Mouse (Mus musculus) heart, adult 2 months (tissue): ENCODE measurements at regions not wholly inside any gene's neighbourhood (a gene's known extent, or its start where the extent isn't known, plus 50 kb on each side); places are given as distances from the start of the nearest gene placed in this dataset.

ENCODE experiments used
- DNase-seq, 2 experiments: peaks; one replicate each; pipeline ENCODE4 v3.0.0; 2021
- H3K27ac ChIP-seq: fragments of 200-600 bp; 2 replicates; pipeline ENCODE4 v1.8.1; 2022
- H3K27me3 ChIP-seq: fragments of 200-500 bp; 2 replicates; pipeline ENCODE4 v1.6.1; 2012; ENCODE audit warnings: mild to moderate bottlenecking, low read length, inconsistent platforms, mixed read lengths; ENCODE audit not compliant: control insufficient read depth, insufficient read depth
- H3K36me3 ChIP-seq: fragments of 200-500 bp; 2 replicates; pipeline ENCODE4 v1.6.1; 2012; ENCODE audit warnings: low read length, inconsistent platforms; ENCODE audit not compliant: control insufficient read depth, insufficient read depth
- H3K4me1 ChIP-seq: fragments of 200-500 bp; 2 replicates; pipeline ENCODE4 v1.6.1; 2011; ENCODE audit warnings: low read length; ENCODE audit not compliant: control insufficient read depth, insufficient read depth
- H3K4me3 ChIP-seq: fragments of 200-600 bp; 2 replicates; pipeline ENCODE4 v1.8.1; 2022
- H3K79me2 ChIP-seq: fragments of 200-500 bp; replicated peaks from 2 replicates; pipeline ENCODE4 v1.6.1; 2012; ENCODE audit warnings: mild to moderate bottlenecking, inconsistent platforms, low read length, moderate library complexity, mixed read lengths; ENCODE audit not compliant: control insufficient read depth, insufficient read depth
- H3K9ac ChIP-seq: fragments of 200-500 bp; 2 replicates; pipeline ENCODE4 v1.6.1; 2012; ENCODE audit warnings: low read depth, mild to moderate bottlenecking, control low read depth, inconsistent platforms, low read length, mixed read lengths
- CTCF ChIP-seq: fragments of 200-600 bp; IDR thresholded peaks from 2 replicates; pipeline ENCODE4 v1.8.1; 2022; ENCODE audit warnings: antibody characterized with exemption, mild to moderate bottlenecking, moderate library complexity
- EP300 ChIP-seq: fragments of 200-500 bp; IDR thresholded peaks from 2 replicates; pipeline ENCODE4 v1.6.1; 2011; ENCODE audit warnings: low read depth, low read length, control low read depth; ENCODE audit not compliant: insufficient read depth
- POLR2A ChIP-seq: fragments of 200-500 bp; IDR thresholded peaks from 2 replicates; pipeline ENCODE4 v1.6.1; 2011; ENCODE audit warnings: mild to moderate bottlenecking, low read depth, low read length, control low read depth; ENCODE audit not compliant: insufficient read depth
- WGBS: fragments of 180-500 bp; shearing (Covaris S2); methylation state at CpG from one replicate; pipeline ENCODE4 v1.1.7; 2018; 5-methylcytosine and 5-hydroxymethylcytosine counted together
- intact Hi-C: fragments of 180-260 bp; cut with DNase I; formaldehyde crosslinking; loops from one replicate; pipeline ENCODE4 v1.15.1; 2025

- H3K27ac ChIP-seq = no peak overlapping the region
- no peaks in the 10 kb centered on the region for H3K4me1 ChIP-seq
- DNase-seq = no peak
- no peaks in the 10 kb centered on the region for H3K79me2 ChIP-seq
- no peaks in the 10 kb centered on the region for H3K36me3 ChIP-seq
- intact Hi-C loops = no loop called here
- no peak overlapping the region for H3K4me3 ChIP-seq
- WGBS = 67% methylated on average over 4 of the region's 4 CpGs
- H3K9ac ChIP-seq = no peak overlapping the region
- no peaks in the 10 kb centered on the region for H3K27me3 ChIP-seq
- TF ChIP-seq POLR2A (no peak), CTCF (no peak), EP300 (no peak)
Observed at GRCm38 (mm10) chr9:16926315-16926984, 425.4 kb upstream of the Fat3 start.

GRCm38 (mm10) chr9:16925279-16925678 lies 424.2 kb upstream of the Fat3 start:
- Histone ChIP-seq H3K36me3 (no peaks in the 10 kb centered on the region), H3K9ac (no peak overlapping the region), H3K79me2 (no peaks in the 10 kb centered on the region), H3K4me3 (no peak overlapping the region), H3K27me3 (no peaks in the 10 kb centered on the region), H3K4me1 (no peaks in the 10 kb centered on the region), H3K27ac (no peak overlapping the region)
- 63% methylated on average over 2 of the region's 2 CpGs for WGBS
- DNase-seq = no peak
- TF ChIP-seq CTCF (no peak), EP300 (no peak), POLR2A (no peak)
- intact Hi-C loops = no loop called here

GRCm38 (mm10) chr9:16906155-16906554 lies 405.1 kb upstream of the Fat3 start:
- Histone ChIP-seq H3K27ac (no peak overlapping the region), H3K36me3 (no peaks in the 10 kb centered on the region), H3K79me2 (no peaks in the 10 kb centered on the region), H3K27me3 (no peaks in the 10 kb centered on the region), H3K4me3 (no peak overlapping the region), H3K9ac (no peak overlapping the region), H3K4me1 (no peaks in the 10 kb centered on the region)
- DNase-seq = no peak
- no peak for TF ChIP-seq POLR2A
- TF ChIP-seq CTCF = no peak
- no peak for TF ChIP-seq EP300
- intact Hi-C loops = no loop called here

GRCm38 (mm10) chr9:16899060-16899459 lies 398.0 kb upstream of the Fat3 start:
- TF ChIP-seq EP300 (no peak), POLR2A (no peak)
- H3K27ac ChIP-seq = no peak overlapping the region
- intact Hi-C loops = no loop called here

GRCm38 (mm10) chr9:16852458-16853026 lies 351.5 kb upstream of the Fat3 start:
- TF ChIP-seq CTCF (no peak), EP300 (no peak), POLR2A (no peak)
- no peak for DNase-seq
- H3K4me1 ChIP-seq = no peaks in the 10 kb centered on the region
- no peak overlapping the region for H3K4me3 ChIP-seq
- no peak overlapping the region for H3K9ac ChIP-seq
- intact Hi-C loops = no loop called here
- H3K79me2 ChIP-seq = no peaks in the 10 kb centered on the region
- H3K27ac ChIP-seq = no peak overlapping the region
- 63% methylated on average over 10 of the region's 10 CpGs for whole genome bisulfite sequencing
- H3K27me3 ChIP-seq = no peaks in the 10 kb centered on the region
- no peaks in the 10 kb centered on the region for H3K36me3 ChIP-seq

More at GRCm38 (mm10) chr9:16899060-16899459, 398.0 kb upstream of the Fat3 start:
- Histone ChIP-seq H3K4me1 (no peaks in the 10 kb centered on the region), H3K79me2 (no peaks in the 10 kb centered on the region), H3K9ac (no peak overlapping the region), H3K36me3 (no peaks in the 10 kb centered on the region), H3K27me3 (no peaks in the 10 kb centered on the region), H3K4me3 (no peak overlapping the region)
- DNase-seq = no peak
- 70% methylated on average over 2 of the region's 2 CpGs for WGBS

- TF ChIP-seq POLR2A (no peak), CTCF (no peak), EP300 (no peak)
- Histone ChIP-seq H3K4me1 (no peaks in the 10 kb centered on the region), H3K36me3 (no peaks in the 10 kb centered on the region), H3K27me3 (no peaks in the 10 kb centered on the region), H3K4me3 (no peak overlapping the region), H3K79me2 (no peaks in the 10 kb centered on the region), H3K27ac (no peak overlapping the region), H3K9ac (no peak overlapping the region)
- intact Hi-C loops = no loop called here
- 54% methylated on average over 2 of the region's 2 CpGs for WGBS
- no peak for DNase-seq
Observed at GRCm38 (mm10) chr9:16808494-16808893, 307.4 kb upstream of the Fat3 start.
